Mouse (Mus musculus) thymus, adult 2 months (tissue): ENCODE measurements around the gene Rbfox3. TPM values are rescaled to one million over a fixed set of nuclear protein-coding genes. Genes with fewer than 3 reads are reported as not detected.

Experiments
- DNase-seq: peaks from one replicate; pipeline ENCODE4 v3.0.0; 2021
- H3K27ac ChIP-seq: fragments of 200-500 bp; 2 replicates; pipeline ENCODE4 v1.5.1; 2012; ENCODE audit warnings: low read length, control low read depth; ENCODE audit not compliant: control insufficient read depth, insufficient read depth
- H3K27me3 ChIP-seq: fragments of 200-500 bp; 2 replicates; pipeline ENCODE4 v1.6.1; 2012; ENCODE audit warnings: mild to moderate bottlenecking, low read length, moderate library complexity, mixed read lengths; ENCODE audit not compliant: control insufficient read depth, insufficient read depth
- H3K36me3 ChIP-seq: fragments of 200-500 bp; 2 replicates; pipeline ENCODE4 v1.6.1; 2012; ENCODE audit warnings: mild to moderate bottlenecking, low read length, moderate library complexity; ENCODE audit not compliant: control insufficient read depth, insufficient read depth
- H3K4me1 ChIP-seq: fragments of 200-500 bp; replicated peaks from 2 replicates; pipeline ENCODE4 v1.6.1; 2012; ENCODE audit warnings: low read length; ENCODE audit not compliant: control insufficient read depth, insufficient read depth
- H3K4me3 ChIP-seq: fragments of 200-500 bp; 2 replicates; pipeline ENCODE4 v1.5.1; 2012; ENCODE audit warnings: mild to moderate bottlenecking, low read length, control low read depth, moderate library complexity; ENCODE audit not compliant: control insufficient read depth, insufficient read depth
- CTCF ChIP-seq: fragments of 200-500 bp; IDR thresholded peaks from 2 replicates; pipeline ENCODE4 v1.5.1; 2012; ENCODE audit warnings: mild to moderate bottlenecking, control low read depth, low read length, moderate library complexity, borderline replicate concordance; ENCODE audit not compliant: control insufficient read depth, poor library complexity, insufficient read depth; ENCODE audit errors: extremely low read depth
- POLR2A ChIP-seq: fragments of 200-500 bp; IDR thresholded peaks from 2 replicates; pipeline ENCODE4 v1.6.1; 2012; ENCODE audit warnings: mild to moderate bottlenecking, low read length, control low read depth, moderate library complexity; ENCODE audit not compliant: control insufficient read depth, poor library complexity, insufficient read depth; ENCODE audit errors: extremely low read depth
- WGBS: fragments of 180-500 bp; shearing (Covaris S2); methylation state at CpG from one replicate; pipeline ENCODE4 v1.1.7; 2018; 5-methylcytosine and 5-hydroxymethylcytosine counted together
- polyA plus RNA-seq: library from polyadenylated mRNA; depleted of rRNA; stranded (reverse); fragments of >200 nt; gene quantifications from 2 replicates; pipeline ENCODE4 v1.2.3, GENCODE M21; 2012

Rbfox3 gene
- polyA plus RNA-seq, 1 experiment = 0.50 TPM

DNA sequence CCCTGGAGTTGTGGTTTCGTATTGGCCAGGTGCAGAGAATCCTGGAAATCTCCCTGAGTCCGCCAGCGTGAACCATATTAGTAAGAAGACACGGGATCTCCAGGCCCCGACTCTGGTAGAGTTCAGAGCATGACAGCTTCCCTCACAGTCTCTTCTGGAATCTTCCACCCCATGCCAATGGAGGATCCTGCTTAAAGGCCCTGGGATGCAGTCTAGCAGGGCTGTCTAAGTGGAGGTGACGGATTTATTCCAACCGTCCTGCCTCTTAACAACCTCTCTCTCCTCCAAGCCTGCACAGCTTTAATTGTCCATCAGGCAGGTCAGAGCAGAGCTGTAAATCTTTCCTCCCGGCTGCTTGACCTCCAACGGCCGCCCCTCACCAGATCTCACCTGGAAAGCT is 13.2 kb downstream of the Rbfox3 start:
- Histone ChIP-seq H3K27me3 (no peaks in the 10 kb centered on the region), H3K4me3 (no peak overlapping the region), H3K36me3 (no peaks in the 10 kb centered on the region), H3K4me1 (no peaks in the 10 kb centered on the region), H3K27ac (no peak overlapping the region)
- TF ChIP-seq POLR2A (no peak), CTCF (no peak)
- no peak for DNase-seq
- 59% methylated on average over 10 of the region's 10 CpGs for WGBS

DNA sequence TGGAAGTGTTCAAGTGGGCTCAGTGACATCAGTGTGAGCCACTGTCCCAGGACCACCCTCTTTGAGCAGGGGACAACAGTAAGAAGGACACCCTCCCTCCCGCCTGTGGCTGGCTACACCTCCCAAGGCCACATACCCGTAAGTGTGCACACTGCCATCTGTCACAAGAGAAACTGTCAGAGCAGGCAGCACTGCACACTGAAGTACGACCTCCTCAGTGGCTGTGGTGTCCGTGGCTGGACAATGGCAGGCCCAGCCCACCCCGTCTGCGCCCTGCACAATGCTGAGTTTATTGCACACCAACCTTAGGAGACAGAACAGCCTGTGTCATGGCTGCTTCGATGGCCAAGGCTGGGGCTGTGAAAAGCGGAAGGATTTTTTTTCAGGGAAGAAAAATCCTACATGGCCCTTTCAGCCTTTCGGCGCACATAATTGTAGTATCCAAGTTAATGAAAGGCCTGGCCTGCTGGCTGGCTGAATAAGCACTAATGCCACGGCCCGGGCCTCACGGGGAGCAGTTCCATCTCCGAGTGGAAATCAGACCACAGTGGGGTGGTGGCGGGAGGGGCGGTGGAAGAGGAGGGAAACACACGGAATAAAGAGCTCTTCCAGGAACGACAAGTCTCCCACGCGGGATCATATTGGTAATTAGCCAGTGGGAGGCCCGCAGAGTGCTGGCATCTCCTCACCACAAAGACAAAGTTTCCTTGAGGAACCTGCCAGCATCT is 14.1 kb downstream of the Rbfox3 start:
- 91% methylated on average over 21 of the region's 21 CpGs for WGBS
- no peak overlapping the region for H3K27ac ChIP-seq
- no peak overlapping the region for H3K4me3 ChIP-seq
- no peaks in the 10 kb centered on the region for H3K4me1 ChIP-seq
- TF ChIP-seq CTCF = no peak
- TF ChIP-seq POLR2A = no peak
- DNase-seq = no peak
- no peaks in the 10 kb centered on the region for H3K27me3 ChIP-seq
- no peaks in the 10 kb centered on the region for H3K36me3 ChIP-seq

GRCm38 (mm10) chr11:118896032-118896675 is 15.2 kb downstream of the Rbfox3 start:
- Histone ChIP-seq H3K27ac (no peak overlapping the region), H3K4me1 (no peaks in the 10 kb centered on the region), H3K27me3 (no peaks in the 10 kb centered on the region), H3K4me3 (no peak overlapping the region), H3K36me3 (no peaks in the 10 kb centered on the region)
- DNase-seq = no peak
- TF ChIP-seq POLR2A (no peak), CTCF (no peak)
- 71% methylated on average over 16 of the region's 16 CpGs for WGBS

- H3K27ac ChIP-seq = no peak overlapping the region
- no peaks in the 10 kb centered on the region for H3K36me3 ChIP-seq
- H3K27me3 ChIP-seq = no peaks in the 10 kb centered on the region
- no peak overlapping the region for H3K4me3 ChIP-seq
- TF ChIP-seq CTCF (no peak), POLR2A (no peak)
- no peak for DNase-seq
- H3K4me1 ChIP-seq = no peaks in the 10 kb centered on the region
- WGBS = 82% methylated on average over 5 of the region's 5 CpGs
Measured at GRCm38 (mm10) chr11:118894835-118895234, 16.6 kb downstream of the Rbfox3 start.

- Histone ChIP-seq H3K4me3 (no peak overlapping the region), H3K4me1 (no peaks in the 10 kb centered on the region), H3K36me3 (no peaks in the 10 kb centered on the region), H3K27ac (no peak overlapping the region), H3K27me3 (no peaks in the 10 kb centered on the region)
- no peak for DNase-seq
- 82% methylated on average over 4 of the region's 4 CpGs for WGBS
- TF ChIP-seq CTCF = no peak
- TF ChIP-seq POLR2A = no peak
Measured at GRCm38 (mm10) chr11:118894196-118894595, 17.2 kb downstream of the Rbfox3 start.

GRCm38 (mm10) chr11:118892876-118893275 is 18.5 kb downstream of the Rbfox3 start:
- no peaks in the 10 kb centered on the region for H3K36me3 ChIP-seq
- TF ChIP-seq CTCF (no peak), POLR2A (no peak)
- H3K27ac ChIP-seq = no peak overlapping the region
- DNase-seq = no peak
- WGBS = 94% methylated on average over 5 of the region's 5 CpGs
- no peaks in the 10 kb centered on the region for H3K4me1 ChIP-seq
- no peaks in the 10 kb centered on the region for H3K27me3 ChIP-seq
- H3K4me3 ChIP-seq = no peak overlapping the region

- TF ChIP-seq POLR2A (no peak), CTCF (no peak)
- H3K36me3 ChIP-seq = no peaks in the 10 kb centered on the region
- no peaks in the 10 kb centered on the region for H3K27me3 ChIP-seq
- 89% methylated on average over 15 of the region's 15 CpGs for WGBS
- H3K27ac ChIP-seq = no peak overlapping the region
- H3K4me3 ChIP-seq = no peak overlapping the region
- no peak for DNase-seq
- H3K4me1 ChIP-seq = no peaks in the 10 kb centered on the region
Measured at GRCm38 (mm10) chr11:118891516-118891915, 19.9 kb downstream of the Rbfox3 start.
